Mouse (Mus musculus): Measurements from ENCODE around the gene Galnt2.

Gene Galnt2

DNA sequence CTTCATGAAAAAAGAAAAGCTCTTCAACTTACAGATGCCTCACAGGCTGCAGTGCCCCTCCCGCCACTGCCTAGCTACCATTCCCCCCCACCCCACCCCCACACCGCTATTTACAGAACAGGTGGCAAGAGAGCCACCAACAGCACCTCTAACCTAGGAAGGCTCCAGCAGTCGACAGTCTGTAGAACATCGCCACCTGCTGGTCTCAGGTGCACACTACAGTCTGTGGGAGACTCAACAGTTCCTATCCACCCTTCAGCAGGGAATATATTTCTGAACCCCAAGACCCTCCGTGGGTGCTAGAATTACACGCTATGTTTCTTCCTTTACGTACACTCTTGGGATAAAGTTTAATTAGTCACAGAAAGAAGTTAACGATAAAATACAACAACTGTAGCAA lies 137.0 kb downstream of the Galnt2 start:
- peak; percentile 70 for DNase-seq (ENCODE audit: low read depth, low spot score)

DNA sequence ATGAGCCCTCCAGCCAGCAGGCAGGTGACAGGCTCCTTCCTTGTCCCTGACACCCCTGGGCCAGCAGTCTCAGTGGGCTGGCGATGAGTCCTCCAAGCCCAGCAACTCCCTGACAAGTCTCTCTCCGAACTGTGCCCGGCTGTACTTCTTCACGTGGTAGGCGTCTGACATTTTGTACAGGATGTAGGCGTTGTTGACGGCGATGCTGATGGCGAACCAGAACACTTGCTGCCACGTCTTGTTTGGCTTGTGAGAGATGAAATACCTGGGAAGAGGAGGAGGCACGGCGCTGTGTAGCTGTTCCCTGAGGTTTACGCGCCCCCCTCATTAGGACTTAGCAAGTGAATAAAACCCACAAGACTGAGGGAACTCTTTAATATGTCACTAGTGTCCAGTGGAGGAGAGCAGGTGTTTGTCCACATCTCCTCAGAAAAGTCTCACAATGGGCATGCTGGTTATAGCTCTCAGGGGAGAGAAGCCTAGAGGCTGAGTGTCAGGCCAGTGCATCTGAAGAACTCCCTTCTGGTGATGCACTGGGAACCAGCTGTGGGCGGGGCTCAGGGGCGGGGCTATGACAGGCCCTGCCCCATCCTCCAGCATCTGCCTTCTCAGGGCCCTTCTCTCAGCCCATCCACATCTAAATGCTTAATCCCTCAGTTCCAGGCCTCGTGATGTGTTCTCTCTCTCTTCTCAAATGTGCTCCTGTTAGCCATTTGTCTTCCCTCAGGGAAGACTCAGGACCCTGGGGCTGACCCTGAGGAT lies 139.4 kb downstream of the Galnt2 start:
- peak; percentile 49 for DNase-seq (ENCODE audit: low read depth, low spot score)

DNA sequence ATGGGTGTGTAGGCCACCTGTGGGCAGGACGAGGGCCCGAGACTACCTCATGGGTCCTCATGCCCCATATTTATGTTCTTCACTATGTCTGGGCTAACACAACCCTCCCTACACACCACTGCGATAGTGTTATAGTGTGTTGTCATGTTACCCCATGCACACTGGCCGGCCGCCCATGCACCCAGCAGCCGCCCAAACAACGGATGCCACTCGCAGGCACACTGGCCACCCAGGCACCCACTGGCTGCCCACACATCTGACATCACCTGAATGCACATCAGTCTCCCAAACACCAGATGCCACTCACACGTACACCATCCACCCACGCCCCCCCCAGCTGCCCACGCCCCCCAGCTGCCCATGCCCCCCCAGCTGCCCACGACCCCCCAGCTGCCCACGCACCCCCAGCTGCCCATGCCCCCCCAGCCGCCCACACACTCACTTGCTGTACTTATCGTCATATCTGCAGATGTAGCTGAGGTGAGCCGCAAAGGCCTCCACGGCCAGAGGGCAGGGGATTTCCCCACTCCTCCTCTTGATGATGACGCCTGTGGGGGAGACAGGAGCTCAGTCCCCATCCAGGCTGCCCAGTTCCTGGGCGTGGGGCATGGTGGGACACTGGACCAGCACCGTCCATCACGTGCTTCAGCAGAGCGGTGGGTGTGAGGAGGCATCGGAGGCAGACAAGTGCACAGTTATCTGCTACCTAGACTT lies 140.4 kb downstream of the Galnt2 start:
- no peak for DNase-seq (ENCODE audit: low read depth, low spot score)

DNA sequence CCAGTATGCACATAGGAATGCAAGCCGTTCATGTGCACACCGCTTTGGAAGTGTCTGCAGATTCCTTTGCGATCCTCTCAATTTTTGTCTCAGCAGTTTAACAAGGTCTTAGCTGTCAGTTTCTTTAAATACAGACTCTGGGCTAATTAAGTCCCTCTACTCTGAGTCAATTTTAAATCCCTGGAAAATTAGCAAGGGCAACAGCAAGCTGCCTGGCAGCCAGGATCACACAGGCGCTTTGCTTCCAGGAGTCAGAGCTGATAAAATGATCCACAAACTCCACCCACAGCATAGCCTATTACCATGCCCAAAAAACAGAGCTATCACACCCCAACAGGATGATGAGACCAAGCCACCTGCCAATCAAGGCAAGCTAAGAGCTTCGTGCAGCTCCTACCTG lies 142.6 kb downstream of the Galnt2 start:
- no peak for DNase-seq (ENCODE audit: low read depth, low spot score)

DNA sequence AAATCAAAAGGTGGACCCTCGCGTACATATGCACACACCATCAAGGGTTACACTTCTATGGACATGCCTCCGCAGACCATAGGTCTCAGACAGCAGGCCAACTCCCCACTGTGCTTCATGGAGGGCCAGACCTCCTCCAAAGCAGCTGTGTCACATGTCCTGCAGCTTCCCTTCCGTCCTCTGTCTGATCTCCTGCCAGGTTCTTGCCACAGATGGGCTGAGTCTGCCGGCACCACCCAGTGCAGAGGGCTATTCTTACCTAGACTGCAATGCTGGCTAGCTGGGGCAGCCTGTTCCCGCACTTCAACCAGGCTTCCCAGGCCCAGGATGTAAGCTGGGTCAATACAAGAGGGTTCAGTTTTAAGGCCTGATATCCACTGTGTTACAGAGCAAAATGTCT lies 144.0 kb downstream of the Galnt2 start:
- no peak for DNase-seq (ENCODE audit: low read depth, low spot score)

DNA sequence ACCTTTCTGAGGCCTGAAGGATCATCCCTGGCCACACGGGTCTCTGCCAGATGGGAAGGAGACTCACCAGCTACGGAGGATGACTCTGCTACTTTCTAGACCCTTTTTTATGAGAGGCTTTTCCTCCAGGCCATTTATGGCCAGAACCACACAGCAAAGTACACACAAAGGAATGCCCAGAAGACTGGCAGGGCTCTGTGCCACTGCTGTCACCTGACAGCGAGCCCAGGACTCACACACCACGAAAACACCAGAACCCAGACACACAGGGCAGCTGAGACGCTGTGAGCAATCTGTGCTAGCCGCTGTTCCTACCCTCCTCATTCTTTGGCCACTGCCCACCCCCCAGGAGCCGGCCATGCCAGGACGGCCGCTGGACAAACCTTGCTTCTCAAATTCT lies 144.5 kb downstream of the Galnt2 start:
- no peak for DNase-seq (ENCODE audit: low read depth, low spot score)

DNA sequence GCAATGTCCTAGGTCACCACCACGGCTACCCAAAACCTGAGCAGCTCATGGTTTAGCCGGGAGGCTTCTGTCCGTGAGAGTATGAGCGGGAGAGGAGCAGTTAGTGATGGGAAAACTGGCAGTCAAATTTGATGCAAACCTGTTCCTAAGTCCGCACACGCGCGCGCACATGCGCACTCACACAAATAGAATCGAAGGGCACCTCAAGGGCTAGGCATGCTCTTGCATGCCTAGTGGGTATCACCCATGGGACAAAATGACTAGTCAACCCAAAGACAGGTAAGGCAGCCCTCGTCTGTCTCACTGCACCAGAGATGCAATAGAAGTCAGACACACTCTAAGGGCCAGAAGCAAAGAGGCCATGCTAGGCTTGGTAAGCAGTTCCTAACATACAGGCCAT lies 145.2 kb downstream of the Galnt2 start:
- no peak for DNase-seq (ENCODE audit: low read depth, low spot score)

DNA sequence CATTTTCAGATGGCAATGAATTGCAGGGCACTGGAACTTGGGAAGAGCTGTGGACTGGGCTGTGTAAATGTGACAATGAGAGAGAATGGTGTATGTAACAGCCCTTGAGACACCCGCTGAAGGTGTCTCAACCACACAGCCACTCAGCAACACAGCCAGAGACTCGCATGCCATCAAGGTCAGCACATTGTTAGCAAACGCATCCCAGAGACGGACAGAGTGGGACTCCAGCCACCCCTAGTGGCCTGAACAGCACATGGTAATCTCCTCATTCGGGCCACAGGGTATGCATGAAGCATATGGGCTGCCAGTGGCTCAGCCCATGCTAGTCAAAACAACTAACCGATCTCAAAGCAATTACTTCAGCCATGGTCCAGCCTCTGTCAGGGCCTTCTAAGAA lies 148.1 kb downstream of the Galnt2 start:
- no peak for DNase-seq (ENCODE audit: low read depth, low spot score)

DNA sequence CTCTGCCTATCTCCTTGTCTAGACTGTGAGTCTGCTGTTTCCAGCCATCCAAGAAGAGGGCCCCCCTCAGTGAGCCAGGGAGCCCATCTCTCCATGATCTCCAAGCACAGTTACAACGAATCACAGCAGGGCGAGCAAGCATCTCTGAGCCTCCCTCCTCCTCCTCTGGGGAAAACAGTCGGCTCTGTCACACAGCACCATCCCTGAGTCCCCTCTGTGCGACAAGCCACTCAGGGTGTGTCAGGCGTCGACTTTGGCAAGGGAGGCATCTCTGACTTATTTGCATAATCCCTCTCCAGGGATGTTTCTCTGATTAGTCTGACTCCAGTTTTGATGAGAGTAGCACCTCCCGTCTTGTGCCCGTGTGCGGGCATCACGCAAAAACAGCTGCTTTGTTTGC lies 151.0 kb downstream of the Galnt2 start:
- DNase-seq (ENCODE audit: low read depth, low spot score): no peak

DNA sequence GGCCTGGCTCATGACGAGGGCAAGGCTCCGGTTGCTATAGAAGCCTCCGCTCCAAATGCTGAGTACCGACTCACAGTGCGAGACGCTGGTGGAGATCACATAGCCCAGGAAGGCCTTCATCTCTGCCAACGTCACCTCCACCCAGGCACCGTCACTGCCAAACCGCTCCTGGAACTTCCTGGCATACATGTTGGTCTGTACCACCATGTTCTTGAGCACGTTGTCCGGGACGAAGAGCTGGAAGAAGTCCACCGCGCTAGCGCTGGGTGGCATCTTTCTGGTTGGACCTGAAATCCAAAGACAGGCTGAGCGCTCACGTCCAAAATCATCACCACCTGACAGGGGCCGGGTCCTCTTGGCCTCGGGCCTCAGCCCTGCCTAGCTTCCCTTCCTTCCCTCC lies 153.1 kb downstream of the Galnt2 start:
- DNase-seq (ENCODE audit: low read depth, low spot score): no peak

DNA sequence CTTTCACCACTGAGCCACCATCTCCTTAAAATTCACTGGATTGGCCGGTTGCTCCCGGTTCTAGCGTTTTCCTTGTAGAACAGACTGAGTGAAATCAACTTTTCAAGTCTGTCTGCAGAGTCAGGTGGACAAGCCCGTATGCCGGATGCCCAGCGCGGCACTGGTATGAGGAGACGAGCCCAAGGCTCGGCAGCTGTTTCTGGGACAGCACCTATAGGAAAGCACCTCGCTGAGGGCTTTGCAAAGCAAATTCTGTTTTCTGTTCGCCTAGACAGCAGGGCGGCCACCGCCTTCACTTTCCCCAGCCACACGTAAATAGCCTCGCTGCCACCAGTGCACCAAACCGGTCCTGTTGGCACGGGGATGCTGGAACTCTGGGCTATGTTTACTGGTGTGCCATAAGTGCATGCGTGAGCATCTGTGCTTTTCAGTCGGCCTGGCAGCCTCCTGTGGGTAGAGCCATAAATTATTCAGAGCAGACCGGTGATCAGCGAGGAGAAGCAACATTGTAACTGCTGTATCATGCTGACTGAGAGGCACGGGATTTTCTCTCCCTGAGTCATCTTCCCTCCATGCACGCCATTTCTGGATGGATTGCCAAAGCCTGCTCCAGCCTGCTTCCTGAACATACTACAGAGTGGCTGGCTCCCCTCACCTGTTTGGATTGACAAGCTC lies 155.2 kb downstream of the Galnt2 start:
- DNase-seq (ENCODE audit: low read depth, low spot score): peak; percentile 54

DNA sequence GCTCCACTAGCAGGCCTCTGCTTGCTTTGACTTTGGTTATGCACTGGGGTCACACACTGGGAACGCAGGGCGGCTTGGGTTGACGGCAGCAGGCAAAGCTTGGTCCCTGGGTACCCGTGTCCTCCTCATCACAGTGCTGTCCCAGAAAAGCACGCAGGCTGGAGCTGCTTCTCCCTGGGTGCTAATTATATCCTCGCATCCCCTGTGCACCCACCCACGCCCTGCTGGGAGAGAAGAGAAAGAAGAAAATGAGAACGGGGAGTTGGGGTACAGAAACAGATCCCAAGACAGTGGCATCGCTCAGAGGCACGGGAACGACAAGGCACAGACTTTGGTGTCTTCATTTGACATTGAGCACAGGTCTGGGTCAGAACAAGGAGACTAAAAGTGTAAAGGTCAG lies 158.3 kb downstream of the Galnt2 start:
- DNase-seq (ENCODE audit: low read depth, low spot score): no peak

DNA sequence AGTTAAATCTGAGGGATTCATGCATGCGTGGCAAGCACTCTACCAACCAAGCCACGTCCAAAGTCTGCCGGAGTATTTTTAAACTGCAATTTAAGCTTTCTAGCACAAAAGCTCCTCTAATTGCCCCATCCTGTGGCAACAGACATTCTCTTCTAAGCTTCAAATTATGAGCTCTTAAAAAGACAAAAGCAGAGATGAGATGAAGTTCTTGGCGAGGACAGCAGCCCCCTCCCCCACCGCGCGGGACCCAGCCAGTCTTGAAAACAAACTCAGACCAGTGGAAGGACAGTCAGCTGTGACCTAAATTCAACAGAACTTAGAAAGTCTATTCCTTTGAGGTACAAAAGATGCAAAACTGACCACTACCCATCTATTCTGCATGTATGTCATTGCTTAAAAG lies 160.0 kb downstream of the Galnt2 start:
- no peak for DNase-seq (ENCODE audit: low read depth, low spot score)

DNA sequence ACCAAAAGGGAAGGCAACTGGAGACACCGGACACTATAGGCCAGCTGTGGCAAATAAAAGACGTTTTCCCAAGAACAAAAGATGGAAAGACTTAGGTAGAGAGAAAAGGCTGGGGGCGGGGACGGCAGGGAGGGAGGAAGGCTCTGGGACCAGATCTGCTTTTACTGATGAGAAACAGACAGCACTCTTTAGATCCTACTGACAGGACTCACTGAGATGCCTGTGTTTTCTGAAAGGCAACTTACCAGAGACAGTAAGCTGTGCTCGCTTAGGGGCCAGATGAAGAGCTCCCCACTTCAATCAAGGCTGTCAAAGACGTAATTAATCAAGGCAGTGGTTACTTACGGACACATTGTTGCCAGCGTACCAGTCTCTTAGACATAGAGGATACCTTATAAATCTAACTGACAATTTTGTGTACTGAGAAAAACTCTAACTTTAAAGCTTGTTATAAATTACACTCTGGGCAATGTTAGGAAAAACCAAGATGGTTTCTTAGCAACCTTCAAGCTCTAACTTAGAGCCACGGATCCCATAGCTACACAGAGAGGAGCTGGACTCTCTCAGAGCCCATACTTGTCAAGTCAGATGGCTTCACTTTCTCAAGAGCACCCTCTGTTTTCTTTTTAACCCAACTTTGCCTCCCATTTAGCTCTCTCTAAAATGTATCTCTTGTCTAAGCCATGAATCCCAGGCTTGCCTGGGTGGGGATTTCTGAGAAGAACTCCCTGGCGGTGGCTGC lies 161.3 kb downstream of the Galnt2 start:
- DNase-seq (ENCODE audit: low read depth, low spot score): no peak

DNA sequence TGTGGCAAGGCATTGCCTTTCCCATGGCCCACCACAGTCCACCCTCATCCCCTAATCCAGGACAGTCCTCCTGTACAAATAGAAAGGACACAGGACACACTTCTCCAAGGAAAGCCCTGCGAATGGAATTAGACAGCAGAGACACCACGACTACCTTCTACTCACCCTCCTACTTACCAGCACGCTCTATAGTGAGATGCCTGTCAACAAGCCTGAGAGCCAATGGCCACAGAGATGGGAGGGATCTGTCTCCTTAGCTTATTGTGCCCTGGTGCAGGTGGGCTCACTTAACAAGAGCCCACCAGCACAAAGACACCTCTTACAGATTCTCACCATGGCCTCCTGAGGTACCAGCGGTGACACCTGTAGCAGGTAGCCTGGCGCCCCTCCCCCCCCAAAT lies 161.8 kb downstream of the Galnt2 start:
- DNase-seq (ENCODE audit: low read depth, low spot score): no peak

DNA sequence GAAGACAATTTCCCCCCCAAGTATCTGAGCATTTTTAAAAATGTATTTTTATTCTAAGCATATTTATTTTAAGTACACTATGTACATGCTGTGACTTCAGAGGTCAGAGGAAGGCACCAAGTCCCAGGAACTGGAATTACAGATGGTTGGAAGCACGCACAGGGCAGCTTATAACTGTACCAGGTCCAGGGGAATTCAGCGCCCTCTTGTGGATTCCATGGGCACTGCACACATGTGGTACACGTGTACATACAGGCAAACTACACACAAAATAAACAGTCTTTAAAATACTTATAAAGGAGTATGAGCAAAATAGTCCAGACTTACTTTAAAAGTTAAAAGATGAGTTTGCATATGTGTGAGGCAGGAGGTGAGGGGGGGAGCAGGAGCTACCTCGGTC lies 162.7 kb downstream of the Galnt2 start:
- DNase-seq (ENCODE audit: low read depth, low spot score): peak; percentile 75

DNA sequence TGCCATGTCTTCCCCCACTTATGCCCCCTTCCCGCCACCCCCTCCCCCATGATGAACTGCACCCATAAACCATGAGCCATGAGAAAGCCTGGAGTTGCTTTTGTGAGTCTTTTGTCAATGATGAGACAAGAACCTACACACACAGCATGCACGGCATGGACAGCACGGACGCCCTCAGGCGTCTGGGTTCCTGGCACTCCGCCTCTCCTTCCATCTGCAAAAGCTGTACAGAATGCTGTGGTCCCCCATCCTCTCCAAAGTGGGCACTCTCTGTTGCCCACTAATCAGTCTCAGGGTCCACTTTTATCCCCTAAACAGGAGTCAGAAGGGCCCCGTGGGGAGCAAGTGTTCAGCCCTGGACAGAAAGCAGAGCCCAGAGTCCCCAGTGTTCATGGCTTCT lies 163.8 kb downstream of the Galnt2 start:
- DNase-seq (ENCODE audit: low read depth, low spot score): no peak

Data from ES-CJ7 (cell line).